Mouse (Mus musculus) brown adipose tissue, adult 24 weeks (tissue): ENCODE data around the gene Btn1a1. TPM values are rescaled to one million over a fixed set of nuclear protein-coding genes. Genes with fewer than 3 reads are reported as not detected.
A peak's percentile ranks its signal among the peaks of the same experiment; 100 is the strongest.

Experiments used
- H3K27ac ChIP-seq: fragments of 200-500 bp; replicated peaks from 2 replicates; pipeline ENCODE4 v1.5.1; 2012; ENCODE audit warnings: low read depth, mild to moderate bottlenecking, low read length
- H3K4me1 ChIP-seq: fragments of 200-500 bp; 2 replicates; pipeline ENCODE4 v1.6.1; 2012; ENCODE audit warnings: low read length, mixed read lengths; ENCODE audit not compliant: control insufficient read depth, insufficient read depth, insufficient read length
- H3K4me3 ChIP-seq: fragments of 200-500 bp; 2 replicates; pipeline ENCODE4 v1.5.1; 2012; ENCODE audit warnings: low read depth, mild to moderate bottlenecking, low read length, moderate library complexity; ENCODE audit not compliant: insufficient read depth
- polyA plus RNA-seq: library from polyadenylated mRNA; stranded (reverse); fragments of >200 nt; gene quantifications from 2 replicates; pipeline ENCODE4 v1.2.4, GENCODE M21; 2012; ENCODE audit not compliant: missing spikeins, insufficient read depth, insufficient read length

Gene Btn1a1
- polyA plus RNA-seq, 1 experiment: not detected

GRCm38 (mm10) chr13:23462669-23463068 lies 3.0 kb downstream of the Btn1a1 start:
- Histone ChIP-seq H3K4me3 (no peak overlapping the region), H3K4me1 (peaks cover 8% of the 10 kb centered on the region; the same call in 1 of the 2 replicates), H3K27ac (no peak overlapping the region)

GRCm38 (mm10) chr13:23462063-23462462 lies 3.6 kb downstream of the Btn1a1 start:
- Histone ChIP-seq H3K4me3 (no peak overlapping the region), H3K27ac (no peak overlapping the region), H3K4me1 (peaks cover 8% of the 10 kb centered on the region; the same call in 1 of the 2 replicates)

GRCm38 (mm10) chr13:23459264-23459846 lies 6.3 kb downstream of the Btn1a1 start:
- Histone ChIP-seq H3K4me3 (no peak overlapping the region), H3K27ac (no peak overlapping the region), H3K4me1 (peaks cover 1% of the 10 kb centered on the region; the same call in 1 of the 2 replicates)

GRCm38 (mm10) chr13:23453926-23454325 lies 11.8 kb downstream of the Btn1a1 start:
- no peaks in the 10 kb centered on the region for H3K4me1 ChIP-seq
- H3K27ac ChIP-seq: 0 out of 2 replicates have a peak overlapping the region, but pooled peaks have one; percentile 14
- peak overlapping the region; percentile 84 for H3K4me3 ChIP-seq

- 0 out of 2 replicates have a peak overlapping the region, but pooled peaks have one; percentile 14 for H3K27ac ChIP-seq
- peak overlapping the region; percentile 84 for H3K4me3 ChIP-seq
- H3K4me1 ChIP-seq: no peaks in the 10 kb centered on the region
These were observed 12.3 kb downstream of the Btn1a1 start for GRCm38 (mm10) chr13:23453362-23453862.

GRCm38 (mm10) chr13:23450398-23450797 lies 15.3 kb downstream of the Btn1a1 start:
- no peaks in the 10 kb centered on the region for H3K4me1 ChIP-seq

GRCm38 (mm10) chr13:23449235-23450095 lies 16.2 kb downstream of the Btn1a1 start:
- no peak overlapping the region for H3K27ac ChIP-seq

More at GRCm38 (mm10) chr13:23450398-23450797, 15.3 kb downstream of the Btn1a1 start:
- Histone ChIP-seq H3K27ac (no peak overlapping the region), H3K4me3 (peak overlapping the region; percentile 63)

GRCm38 (mm10) chr13:23448758-23449157 lies 16.9 kb downstream of the Btn1a1 start:
- Histone ChIP-seq H3K4me3 (no peak overlapping the region), H3K4me1 (no peaks in the 10 kb centered on the region), H3K27ac (no peak overlapping the region)

More at GRCm38 (mm10) chr13:23449235-23450095, 16.2 kb downstream of the Btn1a1 start:
- H3K4me1 ChIP-seq: no peaks in the 10 kb centered on the region
- H3K4me3 ChIP-seq: peak overlapping the region; percentile 63

- no peaks in the 10 kb centered on the region for H3K4me1 ChIP-seq
- H3K27ac ChIP-seq: no peak overlapping the region
- peak overlapping the region; percentile 63 for H3K4me3 ChIP-seq
These were observed 19.2 kb downstream of the Btn1a1 start for GRCm38 (mm10) chr13:23446498-23446952.

GRCm38 (mm10) chr13:23445561-23446320 lies 20.0 kb downstream of the Btn1a1 start:
- peak overlapping the region; percentile 56 for H3K27ac ChIP-seq
- H3K4me3 ChIP-seq: peak overlapping the region; percentile 79
- no peaks in the 10 kb centered on the region for H3K4me1 ChIP-seq

GRCm38 (mm10) chr13:23445156-23445555 lies 20.5 kb downstream of the Btn1a1 start:
- Histone ChIP-seq H3K4me1 (no peaks in the 10 kb centered on the region), H3K27ac (peak overlapping the region; percentile 56), H3K4me3 (peak overlapping the region; percentile 79)

GRCm38 (mm10) chr13:23444451-23444850 lies 21.2 kb downstream of the Btn1a1 start:
- H3K27ac ChIP-seq: no peak overlapping the region

GRCm38 (mm10) chr13:23439901-23440300 lies 25.8 kb downstream of the Btn1a1 start:
- H3K27ac ChIP-seq: no peak overlapping the region
- H3K4me1 ChIP-seq: no peaks in the 10 kb centered on the region
- no peak overlapping the region for H3K4me3 ChIP-seq

More at GRCm38 (mm10) chr13:23444451-23444850, 21.2 kb downstream of the Btn1a1 start:
- H3K4me1 ChIP-seq: no peaks in the 10 kb centered on the region
- H3K4me3 ChIP-seq: no peak overlapping the region

GRCm38 (mm10) chr13:23438521-23438920 lies 27.2 kb downstream of the Btn1a1 start:
- peak overlapping the region; percentile 45; the same call in 1 of the 2 replicates for H3K4me3 ChIP-seq
- no peak overlapping the region for H3K27ac ChIP-seq
- no peaks in the 10 kb centered on the region for H3K4me1 ChIP-seq
